Mouse (Mus musculus) liver, embryonic 16.5 days (tissue): ENCODE results near the gene Cnpy2. TPM values are rescaled to one million over a fixed set of nuclear protein-coding genes. Genes with fewer than 3 reads are reported as not detected.
"Not testable (repeated sequence)": the region's sequence is repeated elsewhere in the genome, so short reads cannot be mapped to it uniquely, and the experiment has no call there.

Source experiments
- ATAC-seq: fragments of 200-750 bp; cut with Nextera tagmentation; 2 replicates; pipeline ENCODE4 v1.8.0; 2017; ENCODE audit warnings: low read depth, mild to moderate bottlenecking, moderate number of reproducible peaks, moderate library complexity
- H3K27ac ChIP-seq: fragments of 300-500 bp; sonication (generic); 2 replicates; pipeline ENCODE4 v1.5.1; 2014; ENCODE audit warnings: mild to moderate bottlenecking, low read length
- H3K27me3 ChIP-seq: fragments of 300-500 bp; sonication (generic); 2 replicates; pipeline ENCODE4 v1.6.1; 2014; ENCODE audit warnings: low read depth, low read length, mixed read lengths; ENCODE audit not compliant: control insufficient read depth, insufficient read depth
- H3K36me3 ChIP-seq: fragments of 300-500 bp; sonication (generic); 2 replicates; pipeline ENCODE4 v1.6.1; 2014; ENCODE audit warnings: mild to moderate bottlenecking; ENCODE audit not compliant: control insufficient read depth, insufficient read depth
- H3K4me1 ChIP-seq: fragments of 300-500 bp; sonication (generic); 2 replicates; pipeline ENCODE4 v1.6.1; 2014; ENCODE audit warnings: low read depth, low read length, mixed read lengths; ENCODE audit not compliant: control insufficient read depth
- H3K4me2 ChIP-seq: fragments of 300-500 bp; sonication (generic); 2 replicates; pipeline ENCODE4 v1.6.1; 2014; ENCODE audit warnings: low read depth, low read length, mixed read lengths
- H3K4me3 ChIP-seq: fragments of 300-500 bp; sonication (generic); 2 replicates; pipeline ENCODE4 v1.5.1; 2014; ENCODE audit warnings: low read depth, mild to moderate bottlenecking, low read length
- H3K9ac ChIP-seq: fragments of 300-500 bp; sonication (generic); 2 replicates; pipeline ENCODE4 v1.6.1; 2014; ENCODE audit warnings: low read depth, low read length
- H3K9me3 ChIP-seq: fragments of 300-500 bp; sonication (generic); replicated peaks from 2 replicates; pipeline ENCODE4 v1.6.1; 2016; ENCODE audit warnings: low read length; ENCODE audit not compliant: control insufficient read depth
- WGBS: fragments of 180-500 bp; shearing (Covaris S2); extraction: QIAGEN DNeasy Blood & Tissue Kit; methylation state at CpG from one replicate; pipeline ENCODE4 v1.1.7; 2014; ENCODE audit not compliant: insufficient replicate concordance; 5-methylcytosine and 5-hydroxymethylcytosine counted together
- polyA plus RNA-seq: library from polyadenylated mRNA; unstranded; fragments of >200 nt; fragmentation: Nextera tagmentation; extraction: Ambion mirVana; gene quantifications from 2 replicates; pipeline ENCODE4 v1.2.1, GENCODE M21; 2015

Cnpy2 gene
- polyA plus RNA-seq, 1 experiment from 2014 or later = 86.6 TPM

GRCm38 (mm10) chr10:128290594-128290993 lies 31.7 kb upstream of the Cnpy2 start:
- not testable (repeated sequence) for H3K4me3 ChIP-seq, H3K27ac ChIP-seq, H3K36me3 ChIP-seq, H3K27me3 ChIP-seq, H3K4me2 ChIP-seq, H3K4me1 ChIP-seq, H3K9ac ChIP-seq, H3K9me3 ChIP-seq, ATAC-seq
- WGBS = 75% methylated on average over 1 of the region's 1 CpGs

GRCm38 (mm10) chr10:128296370-128297090 lies 25.7 kb upstream of the Cnpy2 start:
- Histone ChIP-seq H3K9ac (no peak overlapping the region), H3K27ac (no peak overlapping the region), H3K4me2 (no peak overlapping the region), H3K4me1 (peaks cover 5% of the 10 kb centered on the region), H3K36me3 (peaks cover 3% of the 10 kb centered on the region; the same call in 1 of the 2 replicates), H3K27me3 (no peaks in the 10 kb centered on the region), H3K9me3 (no peaks in the 10 kb centered on the region), H3K4me3 (no peak overlapping the region)
- ATAC-seq = no peak
- 70% methylated on average over 13 of the region's 13 CpGs for WGBS

GRCm38 (mm10) chr10:128297221-128297620 lies 25.0 kb upstream of the Cnpy2 start:
- no peak for ATAC-seq
- Histone ChIP-seq H3K9me3 (no peaks in the 10 kb centered on the region), H3K4me2 (no peak overlapping the region), H3K36me3 (no peaks in the 10 kb centered on the region), H3K4me3 (no peak overlapping the region), H3K27me3 (no peaks in the 10 kb centered on the region), H3K4me1 (peaks cover 7% of the 10 kb centered on the region), H3K27ac (no peak overlapping the region), H3K9ac (no peak overlapping the region)
- WGBS = 65% methylated on average over 4 of the region's 4 CpGs

GRCm38 (mm10) chr10:128297622-128298021 lies 24.6 kb upstream of the Cnpy2 start:
- Histone ChIP-seq H3K36me3 (no peaks in the 10 kb centered on the region), H3K9me3 (no peaks in the 10 kb centered on the region), H3K4me3 (no peak overlapping the region), H3K4me1 (peaks cover 11% of the 10 kb centered on the region), H3K9ac (no peak overlapping the region), H3K27ac (no peak overlapping the region), H3K27me3 (no peaks in the 10 kb centered on the region), H3K4me2 (no peak overlapping the region)
- ATAC-seq = peak; percentile 33; the same call in 1 of the 2 replicates
- 76% methylated on average over 11 of the region's 11 CpGs for WGBS

- 0 out of 2 replicates have a peak overlapping the region, but pooled peaks have one; percentile 35 for H3K27ac ChIP-seq
- H3K27me3 ChIP-seq = no peaks in the 10 kb centered on the region
- no peak overlapping the region for H3K9ac ChIP-seq
- H3K9me3 ChIP-seq = no peaks in the 10 kb centered on the region
- no peaks in the 10 kb centered on the region for H3K36me3 ChIP-seq
- no peak for ATAC-seq
- H3K4me2 ChIP-seq = no peak overlapping the region
- no peak overlapping the region for H3K4me3 ChIP-seq
- WGBS = 36% methylated on average over 6 of the region's 6 CpGs
- H3K4me1 ChIP-seq = peaks cover 12% of the 10 kb centered on the region
Measured at GRCm38 (mm10) chr10:128298243-128298642, 24.0 kb upstream of the Cnpy2 start.

- WGBS = 63% methylated on average over 11 of the region's 11 CpGs
Measured at GRCm38 (mm10) chr10:128298702-128299171, 23.5 kb upstream of the Cnpy2 start, which contains the start of gene Il23a. Il23a (minus strand) TSS chr10:128298752.

GRCm38 (mm10) chr10:128302357-128302756 lies 19.9 kb upstream of the Cnpy2 start:
- peak overlapping the region; percentile 84 for H3K9ac ChIP-seq
- peak overlapping the region; percentile 80 for H3K4me3 ChIP-seq
- H3K36me3 ChIP-seq = no peaks in the 10 kb centered on the region
- H3K27me3 ChIP-seq = no peaks in the 10 kb centered on the region
- H3K27ac ChIP-seq = peak overlapping the region; percentile 91
- peak overlapping the region; percentile 78 for H3K4me2 ChIP-seq
- ATAC-seq = no peak
- 20% methylated on average over 3 of the region's 3 CpGs for WGBS
- H3K4me1 ChIP-seq = peaks cover 20% of the 10 kb centered on the region
- H3K9me3 ChIP-seq = no peaks in the 10 kb centered on the region

More at GRCm38 (mm10) chr10:128298702-128299171, 23.5 kb upstream of the Cnpy2 start, which contains the start of gene Il23a:
- Histone ChIP-seq H3K9me3 (no peaks in the 10 kb centered on the region), H3K9ac (no peak within 1 kb of the TSS), H3K4me3 (no peak within 1 kb of the TSS), H3K27ac (0 out of 2 replicates have a peak within 1 kb of the TSS, but pooled peaks have one; percentile 35), H3K36me3 (no peaks in the 10 kb centered on the region), H3K4me1 (peaks cover 12% of the 10 kb centered on the region), H3K4me2 (no peak within 1 kb of the TSS), H3K27me3 (no peaks in the 10 kb centered on the region)
- ATAC-seq = no peak

- ATAC-seq = peak; percentile 20
- Histone ChIP-seq H3K4me2 (peak overlapping the region; percentile 78), H3K27me3 (no peaks in the 10 kb centered on the region), H3K4me1 (peaks cover 17% of the 10 kb centered on the region), H3K36me3 (no peaks in the 10 kb centered on the region), H3K9me3 (no peaks in the 10 kb centered on the region), H3K4me3 (peak overlapping the region; percentile 80), H3K27ac (peak overlapping the region; percentile 91), H3K9ac (peak overlapping the region; percentile 84)
- WGBS = 2% methylated on average over 9 of the region's 9 CpGs
Measured at GRCm38 (mm10) chr10:128302785-128303125, 19.5 kb upstream of the Cnpy2 start.
